Mouse (Mus musculus) heart, adult 2 months (tissue): ENCODE measurements around the gene Chrd.

ENCODE experiments used
- CTCF ChIP-seq: fragments of 200-600 bp; IDR thresholded peaks from 2 replicates; pipeline ENCODE4 v1.8.1; 2022; ENCODE audit warnings: antibody characterized with exemption, mild to moderate bottlenecking, moderate library complexity
- EP300 ChIP-seq: fragments of 200-500 bp; IDR thresholded peaks from 2 replicates; pipeline ENCODE4 v1.6.1; 2011; ENCODE audit warnings: low read depth, low read length, control low read depth; ENCODE audit not compliant: insufficient read depth
- POLR2A ChIP-seq: fragments of 200-500 bp; IDR thresholded peaks from 2 replicates; pipeline ENCODE4 v1.6.1; 2011; ENCODE audit warnings: mild to moderate bottlenecking, low read depth, low read length, control low read depth; ENCODE audit not compliant: insufficient read depth

DNA sequence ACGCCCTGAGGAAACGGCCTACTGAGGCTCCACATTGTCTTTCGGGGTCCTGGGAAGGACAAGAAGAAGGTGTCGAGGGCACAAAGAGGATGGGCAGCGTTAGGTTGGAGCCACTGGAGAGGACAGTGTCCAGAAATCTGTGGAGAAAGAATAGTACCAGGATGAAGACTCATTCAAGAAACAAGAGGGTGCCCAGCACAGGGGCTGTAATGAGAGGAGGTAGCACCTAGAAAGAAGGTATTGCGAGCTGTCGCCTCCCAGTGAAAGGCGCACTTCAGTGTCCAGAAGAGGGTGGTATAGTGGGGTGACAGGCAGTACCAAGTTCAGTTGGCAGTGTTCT, 16.1 kb upstream of the Chrd start:
- TF ChIP-seq CTCF (no peak), POLR2A (peak; percentile 39; the same call in 1 of the 2 replicates), EP300 (no peak)
